Mouse (Mus musculus) C2C12 (cell line): Measurements from ENCODE around the gene Ubap2l.

Experiments used
- CTCF ChIP-seq: IDR thresholded peaks from one replicate; pipeline ENCODE4 v1.5.1; 2011; ENCODE audit not compliant: control insufficient read depth, insufficient read depth, insufficient read length
- MYOG ChIP-seq: IDR thresholded peaks from one replicate; pipeline ENCODE4 v1.6.1; 2011; ENCODE audit not compliant: control insufficient read depth, insufficient read length; ENCODE audit errors: extremely low read depth
- USF1 ChIP-seq: IDR thresholded peaks from one replicate; pipeline ENCODE4 v1.6.1; 2011; ENCODE audit warnings: low read depth, mild to moderate bottlenecking, control low read depth, moderate library complexity

DNA sequence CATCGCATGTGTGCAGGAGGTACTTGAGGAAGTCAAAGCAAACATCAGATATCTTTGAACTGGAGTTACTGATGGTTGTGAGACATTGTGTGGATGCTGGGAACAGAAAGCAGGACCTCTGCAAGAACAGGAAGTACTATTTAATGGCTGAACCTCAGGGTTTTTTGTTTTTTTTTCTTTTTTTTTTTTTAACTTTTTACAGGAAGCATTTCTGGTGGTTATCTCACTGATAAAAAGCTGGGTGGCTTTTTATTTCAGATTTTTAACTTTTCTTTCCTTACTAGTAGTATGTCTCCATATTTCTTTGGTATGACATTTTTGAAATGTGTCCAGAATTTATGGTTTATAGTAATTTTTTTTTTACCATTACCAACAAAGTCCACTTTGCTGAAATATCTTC is 16.2 kb downstream of the Ubap2l start:
- no peak for TF ChIP-seq MYOG
- TF ChIP-seq USF1: no peak
- TF ChIP-seq CTCF: no peak
